Mouse (Mus musculus): Measurements from ENCODE around the gene Tbc1d22a. TPM values are rescaled to one million over a fixed set of nuclear protein-coding genes. Genes with fewer than 3 reads are reported as not detected.

Tbc1d22a gene
- total and polyA plus RNA-seq, 2 experiments from 2014 or later: 13.1 to 20.5 TPM

GRCm38 (mm10) chr15:86426364-86427000, 212.2 kb downstream of the Tbc1d22a start:
- TF ChIP-seq CTCF (IDR thresholded peaks at IDR 0.05; ENCODE audit: low read depth): no peak

GRCm38 (mm10) chr15:86427439-86427838, 213.2 kb downstream of the Tbc1d22a start:
- Histone ChIP-seq H3K4me1 (ENCODE audit: insufficient read depth) (no peaks in the 10 kb centered on the region), H3K4me3 (ENCODE audit: low read depth, low read length) (no peak overlapping the region), H3K27me3 (ENCODE audit: insufficient read depth, low read length) (no peaks in the 10 kb centered on the region), H3K27ac (ENCODE audit: low read depth, low read length) (no peak overlapping the region), H3K4me2 (ENCODE audit: low read depth) (no peak overlapping the region), H3K36me3 (ENCODE audit: insufficient read depth) (no peaks in the 10 kb centered on the region), H3K9ac (no peak overlapping the region), H3K9me3 (ENCODE audit: low read length) (no peaks in the 10 kb centered on the region)
- WGBS: 79% methylated on average over 4 of the region's 4 CpGs
- ATAC-seq (no peak), DNase-seq (no peak)
- no peak for TF ChIP-seq CTCF (IDR thresholded peaks at IDR 0.05; ENCODE audit: low read depth)

More at GRCm38 (mm10) chr15:86426364-86427000, 212.2 kb downstream of the Tbc1d22a start:
- Histone ChIP-seq H3K4me1 (ENCODE audit: insufficient read depth) (no peaks in the 10 kb centered on the region), H3K36me3 (ENCODE audit: insufficient read depth) (no peaks in the 10 kb centered on the region), H3K27me3 (ENCODE audit: insufficient read depth, low read length) (no peaks in the 10 kb centered on the region), H3K9me3 (ENCODE audit: low read length) (no peaks in the 10 kb centered on the region), H3K4me2 (ENCODE audit: low read depth) (no peak overlapping the region), H3K4me3 (ENCODE audit: low read depth, low read length) (no peak overlapping the region), H3K9ac (no peak overlapping the region), H3K27ac (ENCODE audit: low read depth, low read length) (no peak overlapping the region)
- ATAC-seq (no peak), DNase-seq (no peak)
- WGBS: 53% methylated on average over 5 of the region's 5 CpGs

- Histone ChIP-seq H3K9ac (no peak overlapping the region), H3K9me3 (ENCODE audit: low read length) (no peaks in the 10 kb centered on the region), H3K27ac (ENCODE audit: low read depth, low read length) (no peak overlapping the region), H3K27me3 (ENCODE audit: insufficient read depth, low read length) (no peaks in the 10 kb centered on the region), H3K4me1 (ENCODE audit: insufficient read depth) (no peaks in the 10 kb centered on the region), H3K36me3 (ENCODE audit: insufficient read depth) (no peaks in the 10 kb centered on the region), H3K4me2 (ENCODE audit: low read depth) (no peak overlapping the region), H3K4me3 (ENCODE audit: low read depth, low read length) (no peak overlapping the region)
- ATAC-seq (no peak), DNase-seq (no peak)
- no peak for TF ChIP-seq CTCF (IDR thresholded peaks at IDR 0.05; ENCODE audit: low read depth)
- 52% methylated on average over 5 of the region's 5 CpGs for WGBS
Measured at GRCm38 (mm10) chr15:86428496-86428895, 214.2 kb downstream of the Tbc1d22a start.

- TF ChIP-seq CTCF (IDR thresholded peaks at IDR 0.05; ENCODE audit: low read depth): no peak
- Histone ChIP-seq H3K4me2 (ENCODE audit: low read depth) (no peak overlapping the region), H3K27me3 (ENCODE audit: insufficient read depth, low read length) (no peaks in the 10 kb centered on the region), H3K36me3 (ENCODE audit: insufficient read depth) (no peaks in the 10 kb centered on the region), H3K4me3 (ENCODE audit: low read depth, low read length) (no peak overlapping the region), H3K9me3 (ENCODE audit: low read length) (no peaks in the 10 kb centered on the region), H3K9ac (no peak overlapping the region), H3K4me1 (ENCODE audit: insufficient read depth) (no peaks in the 10 kb centered on the region), H3K27ac (ENCODE audit: low read depth, low read length) (no peak overlapping the region)
- ATAC-seq: no peak
- 67% methylated on average over 8 of the region's 8 CpGs for WGBS
- DNase-seq: no peak
Measured at GRCm38 (mm10) chr15:86429766-86430335, 215.6 kb downstream of the Tbc1d22a start.

GRCm38 (mm10) chr15:86431539-86432080, 217.4 kb downstream of the Tbc1d22a start:
- Histone ChIP-seq H3K4me1 (ENCODE audit: insufficient read depth) (no peaks in the 10 kb centered on the region), H3K4me3 (ENCODE audit: low read depth, low read length) (no peak overlapping the region), H3K27me3 (ENCODE audit: insufficient read depth, low read length) (no peaks in the 10 kb centered on the region), H3K9ac (no peak overlapping the region), H3K9me3 (ENCODE audit: low read length) (no peaks in the 10 kb centered on the region), H3K27ac (ENCODE audit: low read depth, low read length) (no peak overlapping the region), H3K4me2 (ENCODE audit: low read depth) (no peak overlapping the region), H3K36me3 (ENCODE audit: insufficient read depth) (no peaks in the 10 kb centered on the region)
- ATAC-seq: no peak
- no peak for DNase-seq
- WGBS: 57% methylated on average over 11 of the region's 11 CpGs
- TF ChIP-seq CTCF (IDR thresholded peaks at IDR 0.05; ENCODE audit: low read depth): no peak

GRCm38 (mm10) chr15:86432791-86433190, 218.5 kb downstream of the Tbc1d22a start:
- no peak for TF ChIP-seq CTCF (IDR thresholded peaks at IDR 0.05; ENCODE audit: low read depth)
- no peak overlapping the region for H3K4me3 ChIP-seq (ENCODE audit: low read depth, low read length)
- no peaks in the 10 kb centered on the region for H3K27me3 ChIP-seq (ENCODE audit: insufficient read depth, low read length)
- no peaks in the 10 kb centered on the region for H3K9me3 ChIP-seq (ENCODE audit: low read length)
- H3K27ac ChIP-seq (ENCODE audit: low read depth, low read length): no peak overlapping the region
- no peaks in the 10 kb centered on the region for H3K36me3 ChIP-seq (ENCODE audit: insufficient read depth)
- H3K4me1 ChIP-seq (ENCODE audit: insufficient read depth): no peaks in the 10 kb centered on the region
- H3K4me2 ChIP-seq (ENCODE audit: low read depth): no peak overlapping the region
- H3K9ac ChIP-seq: no peak overlapping the region
- DNase-seq: no peak
- no peak for ATAC-seq

- no peak for DNase-seq
Measured at GRCm38 (mm10) chr15:86433378-86433777, 219.1 kb downstream of the Tbc1d22a start.

More at GRCm38 (mm10) chr15:86433378-86433777, 219.1 kb downstream of the Tbc1d22a start:
- H3K9me3 ChIP-seq (ENCODE audit: low read length): no peaks in the 10 kb centered on the region
- H3K4me3 ChIP-seq (ENCODE audit: low read depth, low read length): no peak overlapping the region
- H3K9ac ChIP-seq: no peak overlapping the region
- WGBS: 56% methylated on average over 8 of the region's 8 CpGs
- H3K27ac ChIP-seq (ENCODE audit: low read depth, low read length): no peak overlapping the region
- no peak overlapping the region for H3K4me2 ChIP-seq (ENCODE audit: low read depth)
- ATAC-seq: no peak
- no peaks in the 10 kb centered on the region for H3K27me3 ChIP-seq (ENCODE audit: insufficient read depth, low read length)
- TF ChIP-seq CTCF (IDR thresholded peaks at IDR 0.05; ENCODE audit: low read depth): no peak
- no peaks in the 10 kb centered on the region for H3K4me1 ChIP-seq (ENCODE audit: insufficient read depth)
- H3K36me3 ChIP-seq (ENCODE audit: insufficient read depth): no peaks in the 10 kb centered on the region
